Mouse (Mus musculus): ENCODE data around the gene Cacna2d2. TPM values are rescaled to one million over a fixed set of nuclear protein-coding genes. Genes with fewer than 3 reads are reported as not detected.

Cacna2d2 gene
- polyA plus RNA-seq, 1 experiment, result not detected

DNA sequence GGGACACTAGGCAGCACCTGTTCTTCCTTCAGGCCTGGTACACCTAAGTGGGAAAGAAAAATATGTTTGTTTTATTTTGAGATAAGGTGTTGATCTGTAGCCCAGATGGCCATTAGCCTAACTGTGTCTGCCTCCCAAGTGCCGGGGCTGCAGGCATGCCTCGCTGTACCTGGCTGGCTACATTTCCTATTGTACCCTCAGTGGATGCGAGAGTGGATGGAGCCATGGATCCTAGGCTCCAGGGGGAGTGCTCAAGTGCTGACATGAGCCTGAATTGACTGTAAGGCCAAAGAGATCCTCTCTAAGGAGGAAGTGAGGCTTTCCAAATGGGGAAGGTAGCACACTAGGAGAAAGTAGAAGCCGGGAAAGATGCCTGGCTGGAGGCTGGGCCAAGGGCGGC, 148.5 kb downstream of the Cacna2d2 start:
- no peak for TF ChIP-seq CTCF (IDR thresholded peaks at IDR 0.05; ENCODE audit: borderline replicate concordance, insufficient read depth, low read length)
- no peak for TF ChIP-seq POLR2A (IDR thresholded peaks at IDR 0.05; ENCODE audit: low read depth, low read length)
- H3K27ac ChIP-seq (ENCODE audit: insufficient read depth, low read length), result no peak overlapping the region
- no peak overlapping the region for H3K4me3 ChIP-seq (ENCODE audit: insufficient read depth, low read length)
- H3K4me1 ChIP-seq (ENCODE audit: control insufficient read depth, insufficient read depth, low read length), result peaks cover 5% of the 10 kb centered on the region; the same call in 1 of the 2 replicates

DNA sequence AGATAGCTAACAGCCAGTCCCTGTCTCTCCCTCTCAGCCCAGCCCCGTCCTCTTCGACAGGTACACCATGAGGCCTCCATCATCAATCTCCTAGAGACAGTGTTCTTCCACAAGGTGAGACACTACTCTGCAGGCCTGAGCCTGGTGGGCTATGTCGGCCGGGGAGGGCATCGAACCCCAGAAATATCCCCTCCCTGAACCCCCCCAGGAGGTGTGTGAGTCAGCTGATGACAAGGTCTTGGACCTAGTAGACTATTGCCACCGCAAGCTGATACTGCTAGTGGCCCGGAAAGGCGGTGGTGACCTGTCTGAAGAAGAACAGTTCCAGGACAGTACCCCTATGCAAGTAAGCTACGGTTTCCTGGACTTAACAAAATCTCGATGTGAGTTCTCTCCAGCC, 149.4 kb downstream of the Cacna2d2 start:
- Histone ChIP-seq H3K4me3 (ENCODE audit: insufficient read depth, low read length) (no peak overlapping the region), H3K4me1 (ENCODE audit: control insufficient read depth, insufficient read depth, low read length) (peaks cover 5% of the 10 kb centered on the region; the same call in 1 of the 2 replicates), H3K27ac (ENCODE audit: insufficient read depth, low read length) (no peak overlapping the region)
- TF ChIP-seq POLR2A (IDR thresholded peaks at IDR 0.05; ENCODE audit: low read depth, low read length) (no peak), CTCF (IDR thresholded peaks at IDR 0.05; ENCODE audit: borderline replicate concordance, insufficient read depth, low read length) (no peak)

DNA sequence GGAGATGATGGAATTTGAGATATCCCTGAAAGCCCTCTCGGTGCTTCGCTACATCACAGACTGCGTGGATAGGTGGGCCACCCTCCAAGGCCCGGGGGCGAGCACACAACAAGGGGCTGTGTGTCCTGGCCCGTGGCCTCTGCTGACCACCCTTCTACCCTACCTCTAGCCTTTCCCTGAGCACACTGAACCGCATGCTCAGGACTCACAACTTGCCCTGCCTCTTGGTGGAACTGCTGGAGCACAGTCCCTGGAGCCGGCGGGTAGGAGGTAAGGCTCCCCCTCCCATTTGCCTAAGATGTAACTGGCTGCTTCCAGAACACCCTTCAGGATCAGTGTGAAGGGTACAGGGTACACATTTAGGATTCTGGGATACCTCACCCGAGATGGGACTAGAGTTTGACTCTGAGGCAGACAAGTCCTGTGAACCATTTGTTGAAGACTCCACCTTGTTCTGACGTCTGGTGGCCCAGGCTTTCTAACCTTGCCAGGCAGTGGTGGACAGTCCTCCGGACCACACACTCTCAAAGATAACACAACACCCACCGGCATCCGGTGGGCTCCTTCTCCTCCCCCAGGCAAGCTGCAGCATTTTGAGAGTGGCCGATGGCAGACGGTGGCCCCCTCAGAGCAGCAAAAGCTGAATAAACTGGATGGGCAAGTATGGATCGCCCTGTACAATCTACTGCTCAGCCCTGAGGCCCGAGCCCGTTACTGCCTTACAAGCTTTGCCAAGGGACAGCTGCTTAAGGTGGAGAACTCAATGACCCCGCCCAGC, 150.1 kb downstream of the Cacna2d2 start:
- TF ChIP-seq POLR2A (IDR thresholded peaks at IDR 0.05; ENCODE audit: low read depth, low read length) (no peak), CTCF (IDR thresholded peaks at IDR 0.05; ENCODE audit: borderline replicate concordance, insufficient read depth, low read length) (no peak)
- H3K4me1 ChIP-seq (ENCODE audit: control insufficient read depth, insufficient read depth, low read length), result peaks cover 5% of the 10 kb centered on the region; the same call in 1 of the 2 replicates
- H3K27ac ChIP-seq (ENCODE audit: insufficient read depth, low read length), result no peak overlapping the region
- no peak overlapping the region for H3K4me3 ChIP-seq (ENCODE audit: insufficient read depth, low read length)

- TF ChIP-seq POLR2A (IDR thresholded peaks at IDR 0.05; ENCODE audit: low read depth, low read length) (no peak), CTCF (IDR thresholded peaks at IDR 0.05; ENCODE audit: borderline replicate concordance, insufficient read depth, low read length) (no peak)
- Histone ChIP-seq H3K4me1 (ENCODE audit: control insufficient read depth, insufficient read depth, low read length) (peaks cover 5% of the 10 kb centered on the region; the same call in 1 of the 2 replicates), H3K27ac (ENCODE audit: insufficient read depth, low read length) (no peak overlapping the region), H3K4me3 (ENCODE audit: insufficient read depth, low read length) (no peak overlapping the region)
These were observed 151.2 kb downstream of the Cacna2d2 start for GRCm38 (mm10) chr9:107550491-107551116.

GRCm38 (mm10) chr9:107551117-107551889, 151.9 kb downstream of the Cacna2d2 start, which contains the start of gene Rassf1:
Gene Rassf1 (plus strand): TSS chr9:107551555.
- peaks cover 5% of the 10 kb centered on the region; the same call in 1 of the 2 replicates for H3K4me1 ChIP-seq (ENCODE audit: control insufficient read depth, insufficient read depth, low read length)
- peak; percentile 83 for TF ChIP-seq POLR2A (IDR thresholded peaks at IDR 0.05; ENCODE audit: low read depth, low read length)
- TF ChIP-seq CTCF (IDR thresholded peaks at IDR 0.05; ENCODE audit: borderline replicate concordance, insufficient read depth, low read length), result no peak
- peak within 1 kb of the TSS; percentile 27 for H3K27ac ChIP-seq (ENCODE audit: insufficient read depth, low read length)
- peak within 1 kb of the TSS; percentile 62 for H3K4me3 ChIP-seq (ENCODE audit: insufficient read depth, low read length)

GRCm38 (mm10) chr9:107551890-107552355, 152.5 kb downstream of the Cacna2d2 start:
- peak; percentile 72 for TF ChIP-seq POLR2A (IDR thresholded peaks at IDR 0.05; ENCODE audit: low read depth, low read length)
- no peak for TF ChIP-seq CTCF (IDR thresholded peaks at IDR 0.05; ENCODE audit: borderline replicate concordance, insufficient read depth, low read length)
- Histone ChIP-seq H3K4me3 (ENCODE audit: insufficient read depth, low read length) (peak overlapping the region; percentile 62), H3K4me1 (ENCODE audit: control insufficient read depth, insufficient read depth, low read length) (peaks cover 5% of the 10 kb centered on the region; the same call in 1 of the 2 replicates), H3K27ac (ENCODE audit: insufficient read depth, low read length) (peak overlapping the region; percentile 27)

- TF ChIP-seq CTCF (IDR thresholded peaks at IDR 0.05; ENCODE audit: borderline replicate concordance, insufficient read depth, low read length), result no peak
- TF ChIP-seq POLR2A (IDR thresholded peaks at IDR 0.05; ENCODE audit: low read depth, low read length), result no peak
- Histone ChIP-seq H3K27ac (ENCODE audit: insufficient read depth, low read length) (no peak overlapping the region), H3K4me3 (ENCODE audit: insufficient read depth, low read length) (peak overlapping the region; percentile 62), H3K4me1 (ENCODE audit: control insufficient read depth, insufficient read depth, low read length) (peaks cover 12% of the 10 kb centered on the region)
These were observed 153.4 kb downstream of the Cacna2d2 start for GRCm38 (mm10) chr9:107552690-107553393.

DNA sequence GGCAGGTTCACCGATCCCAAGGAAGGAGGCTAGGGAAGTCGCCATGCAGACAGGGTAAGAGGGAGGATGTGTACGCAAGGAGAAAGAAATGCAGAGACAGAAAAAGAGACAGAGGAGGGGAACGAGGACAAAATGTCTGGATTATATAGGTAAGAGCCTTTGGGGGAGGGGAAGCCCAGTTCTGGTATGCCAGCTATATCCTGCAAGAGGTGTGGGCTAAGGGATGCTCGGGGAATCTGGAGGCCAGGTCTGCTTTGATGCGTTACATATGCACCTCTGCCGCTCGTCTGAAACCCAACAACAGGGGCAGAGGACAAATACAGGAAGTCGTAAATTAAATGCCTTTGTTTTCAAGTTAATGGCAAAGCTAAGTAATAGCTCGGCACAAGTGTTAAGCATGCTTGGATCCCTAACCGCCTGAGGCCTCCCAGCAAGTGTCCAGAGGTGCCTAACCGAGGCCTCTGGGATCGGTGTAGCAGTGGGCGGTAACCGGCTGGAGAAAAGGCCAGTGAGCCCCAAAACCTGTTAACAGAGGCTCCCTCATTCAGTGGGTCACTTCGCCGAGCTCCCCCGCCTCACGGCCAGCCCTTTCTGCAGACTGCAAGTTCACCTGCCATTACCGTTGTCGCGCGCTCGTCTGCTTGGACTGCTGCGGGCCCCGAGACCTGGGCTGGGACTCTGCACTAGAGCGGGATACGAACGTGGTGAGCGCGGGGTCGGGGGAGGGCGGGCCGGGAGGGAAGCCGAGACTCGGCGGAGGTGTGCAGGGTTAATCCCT, 154.3 kb downstream of the Cacna2d2 start:
- peaks cover 12% of the 10 kb centered on the region for H3K4me1 ChIP-seq (ENCODE audit: control insufficient read depth, insufficient read depth, low read length)
- no peak for TF ChIP-seq CTCF (IDR thresholded peaks at IDR 0.05; ENCODE audit: borderline replicate concordance, insufficient read depth, low read length)
- no peak for TF ChIP-seq POLR2A (IDR thresholded peaks at IDR 0.05; ENCODE audit: low read depth, low read length)
- H3K27ac ChIP-seq (ENCODE audit: insufficient read depth, low read length), result peak overlapping the region; percentile 55
- peak overlapping the region; percentile 62 for H3K4me3 ChIP-seq (ENCODE audit: insufficient read depth, low read length)

All from embryonic fibroblast, embryonic 13.5 days (primary cell).